14 mouse cellular contexts compared by ENCODE assay signal in genomic region chr14:54425540-54425939, GRCm38 (mm10). TPM values are rescaled to one million over a fixed set of nuclear protein-coding genes. Genes with fewer than 3 reads are reported as not detected.
DNase-seq lines count a peak whose midpoint lies in the region; ATAC-seq and TF ChIP-seq lines count a peak whose summit lies in the region.
"Had no signal": no experiment of that assay in that cellular context is flagged by ENCODE, and none has a peak within 500 bp of the region (broad histone marks: within the 10 kb centered on the region; RNA-seq: fewer than 3 reads in every experiment).

No protein-coding gene starts in this region.

- TF ChIP-seq RAD21 in MEL (IDR thresholded peaks at IDR 0.05; ENCODE audit: low read depth, low read length) = no peak

- H3K4me3 ChIP-seq in hindbrain, embryonic 10.5 days = peak overlapping the region; percentile 71; the same call in 1 of the 2 replicates
- no peak overlapping the region for H3K4me3 ChIP-seq in hindbrain, embryonic 11.5 days (ENCODE audit: low read depth, low read length)
- peak overlapping the region; percentile 42 to 67 for H3K4me3 ChIP-seq in MEL (ENCODE audit: control insufficient read depth in 1 of 2, insufficient read depth in 1 of 2, low read depth in 2 of 2, low read length in 2 of 2)
- H3K4me3 ChIP-seq in hindbrain, embryonic 12.5 days = no peak overlapping the region
- peak overlapping the region; percentile 88 for H3K4me3 ChIP-seq in midbrain, embryonic 13.5 days (replicated peaks)

- no peak overlapping the region for H3K9ac ChIP-seq in hindbrain, embryonic 11.5 days (ENCODE audit: low read depth, low read length)
- H3K9ac ChIP-seq in MEL (ENCODE audit: control insufficient read depth, low read depth, low read length, poor library complexity, severe bottlenecking) = peak overlapping the region; percentile 94
- no peak overlapping the region for H3K9ac ChIP-seq in hindbrain, embryonic 12.5 days
- peak overlapping the region; percentile 88; the same call in 1 of the 2 replicates for H3K9ac ChIP-seq in midbrain, embryonic 13.5 days (replicated peaks)

- peaks cover 19% of the 10 kb centered on the region for H3K36me3 ChIP-seq in hindbrain, embryonic 10.5 days
- H3K36me3 ChIP-seq in hindbrain, embryonic 11.5 days (ENCODE audit: control insufficient read depth, insufficient read depth, low read length) = no peaks in the 10 kb centered on the region
- peaks cover 0 to 44% of the 10 kb centered on the region in 2 experiments; a peak in 2 of 4 replicates for H3K36me3 ChIP-seq in MEL (ENCODE audit: control insufficient read depth in 1 of 2, insufficient read depth in 2 of 2, low read length in 2 of 2)
- H3K36me3 ChIP-seq in hindbrain, embryonic 12.5 days = 0 out of 2 replicates have a peak, but pooled peaks cover 4% of the 10 kb centered on the region
- H3K36me3 ChIP-seq in midbrain, embryonic 13.5 days = 0 out of 2 replicates have a peak, but pooled peaks cover 5% of the 10 kb centered on the region

- H3K4me2 ChIP-seq in hindbrain, embryonic 11.5 days (replicated peaks; ENCODE audit: low read depth, low read length) = no peak overlapping the region
- H3K4me2 ChIP-seq in hindbrain, embryonic 12.5 days (replicated peaks) = peak overlapping the region; percentile 79
- peak overlapping the region; percentile 66 for H3K4me2 ChIP-seq in midbrain, embryonic 13.5 days (replicated peaks)

- ATAC-seq in hindbrain, embryonic 11.5 days (ENCODE audit: low FRiP score) = no peak
- no peak for ATAC-seq in hindbrain, embryonic 12.5 days (ENCODE audit: low FRiP score)
- ATAC-seq in midbrain, embryonic 13.5 days = no peak

- peaks cover 33% of the 10 kb centered on the region for H3K4me1 ChIP-seq in hindbrain, embryonic 10.5 days (replicated peaks)
- H3K4me1 ChIP-seq in hindbrain, embryonic 11.5 days (replicated peaks; ENCODE audit: control insufficient read depth, insufficient read depth, low read length) = peaks cover 2% of the 10 kb centered on the region; the same call in 1 of the 2 replicates
- H3K4me1 ChIP-seq in MEL (ENCODE audit: control insufficient read depth in 1 of 2, insufficient read depth in 2 of 2, low read length in 2 of 2) = peaks cover 5 to 42% of the 10 kb centered on the region in 2 experiments; a peak in 3 of 4 replicates
- H3K4me1 ChIP-seq in hindbrain, embryonic 12.5 days = peaks cover 24% of the 10 kb centered on the region
- H3K4me1 ChIP-seq in midbrain, embryonic 13.5 days (replicated peaks) = peaks cover 37% of the 10 kb centered on the region

- TF ChIP-seq EP300 in MEL (IDR thresholded peaks at IDR 0.05; ENCODE audit: low read depth in 1 of 2, low read length in 2 of 2) = peak in 1 of 2 experiments; percentile 49; a peak in 3 of 4 replicates

- TF ChIP-seq POLR2A in MEL (IDR thresholded peaks at IDR 0.05; ENCODE audit: control insufficient read depth in 1 of 2, insufficient read depth in 1 of 2, low read depth in 1 of 2, low read length in 2 of 2, poor library complexity in 1 of 2) = no peak

- no peak for TF ChIP-seq CTCF in MEL (IDR thresholded peaks at IDR 0.05 in 2 of 3, conservative IDR thresholded peaks at IDR 0.05 in 1 of 3; ENCODE audit: control insufficient read depth in 1 of 3, insufficient read depth in 1 of 3, low read depth in 2 of 3, low read length in 3 of 3, poor library complexity in 1 of 3, severe bottlenecking in 1 of 3)

- DNase-seq in hindbrain, embryonic 10.5 days (ENCODE audit: low spot score) = no peak
- no peak for DNase-seq in hindbrain, embryonic 11.5 days (ENCODE audit: low spot score)
- DNase-seq in MEL (ENCODE audit: low read depth, low spot score) = peak; percentile 53
- DNase-seq in layer of hippocampus, postnatal 10 days (ENCODE audit: low spot score in 2 of 2) = no peak
- no peak for DNase-seq in retina, embryonic 14.5 days (ENCODE audit: low spot score)
- no peak for DNase-seq in left cerebral cortex, adult 18-20 months (ENCODE audit: low spot score in 2 of 2)
- DNase-seq: cerebellum, adult 18-20 months; heart, adult 2 months; kidney, postnatal 36 days; thymus, postnatal 25 days had no signal

- no peaks in the 10 kb centered on the region for H3K9me3 ChIP-seq in hindbrain, embryonic 10.5 days
- H3K9me3 ChIP-seq in hindbrain, embryonic 11.5 days (ENCODE audit: control insufficient read depth, low read length) = no peaks in the 10 kb centered on the region
- H3K9me3 ChIP-seq in MEL (replicated peaks; ENCODE audit: insufficient read depth, low read length) = no peaks in the 10 kb centered on the region
- no peaks in the 10 kb centered on the region for H3K9me3 ChIP-seq in hindbrain, embryonic 12.5 days (replicated peaks)
- no peaks in the 10 kb centered on the region for H3K9me3 ChIP-seq in midbrain, embryonic 13.5 days

- H3K27ac ChIP-seq in hindbrain, embryonic 10.5 days = no peak overlapping the region
- H3K27ac ChIP-seq in hindbrain, embryonic 11.5 days (ENCODE audit: low read depth, low read length) = no peak overlapping the region
- H3K27ac ChIP-seq in MEL (ENCODE audit: control insufficient read depth, low read depth, low read length) = peak overlapping the region; percentile 100
- H3K27ac ChIP-seq in hindbrain, embryonic 12.5 days = no peak overlapping the region
- no peak overlapping the region for H3K27ac ChIP-seq in midbrain, embryonic 13.5 days

- peaks cover 25% of the 10 kb centered on the region for H3K79me2 ChIP-seq in MEL (ENCODE audit: control insufficient read depth, insufficient read depth, low read length, poor library complexity)

- 84% methylated on average over 1 of the region's 1 CpGs for WGBS in hindbrain, embryonic 10.5 days
- 87% methylated on average over 1 of the region's 1 CpGs for WGBS in hindbrain, embryonic 11.5 days
- WGBS in hindbrain, embryonic 12.5 days = 89% methylated on average over 1 of the region's 1 CpGs
- 89% methylated on average over 1 of the region's 1 CpGs for WGBS in midbrain, embryonic 13.5 days

- H3K27me3 ChIP-seq in hindbrain, embryonic 10.5 days (ENCODE audit: insufficient read depth, poor library complexity, severe bottlenecking) = no peaks in the 10 kb centered on the region
- H3K27me3 ChIP-seq in hindbrain, embryonic 11.5 days (ENCODE audit: control insufficient read depth, insufficient read depth, low read length) = no peaks in the 10 kb centered on the region
- H3K27me3 ChIP-seq in MEL (ENCODE audit: control insufficient read depth in 1 of 2, insufficient read depth in 2 of 2, low read length in 2 of 2) = no peaks in the 10 kb centered on the region
- H3K27me3 ChIP-seq in hindbrain, embryonic 12.5 days = no peaks in the 10 kb centered on the region
- no peaks in the 10 kb centered on the region for H3K27me3 ChIP-seq in midbrain, embryonic 13.5 days
- H3K27me3 ChIP-seq: embryonic facial prominence, embryonic 13.5 days had no signal

RNA-seq across cellular contexts. Expression of gene Mrpl52, which starts 1.2 kb away (rescaled TPM):
- 198 and 224 TPM in 2 replicates for polyA plus RNA-seq in hindbrain, embryonic 10.5 days (2016; fragmentation: Nextera tagmentation; extraction: Ambion mirVana)
- polyA plus RNA-seq in hindbrain, embryonic 11.5 days (2014; fragmentation: Nextera tagmentation; extraction: Ambion mirVana) = 206 and 231 TPM in 2 replicates
- 473 and 532 TPM in 2 replicates for total RNA-seq in MEL (2012; rRNA removed)
- polyA plus RNA-seq in MEL (2012; ENCODE audit: insufficient read depth in 1 of 2, insufficient read length in 2 of 2, low read depth in 1 of 2, low replicate concordance in 2 of 2, missing spikeins in 1 of 2) = 100 to 1,000 TPM in 1 of 2 experiments, not detected in 1; 469 TPM
- 239 and 255 TPM in 2 replicates for polyA plus RNA-seq in hindbrain, embryonic 12.5 days (2016; fragmentation: Nextera tagmentation; extraction: Ambion mirVana)
- polyA plus RNA-seq in midbrain, embryonic 13.5 days (2015; fragmentation: Nextera tagmentation; extraction: Ambion mirVana) = 278 and 280 TPM in 2 replicates
- total RNA-seq in layer of hippocampus, postnatal 10 days (2021) = 100 to 1,000 TPM; 109 to 138 TPM
- total RNA-seq in left cerebral cortex, adult 18-20 months (2021) = 10 to 100 TPM; 89.2 to 93.8 TPM

RNA-seq across cellular contexts. Expression of gene Mmp14, which starts 5.9 kb away (rescaled TPM):
- 75.1 and 76.1 TPM in 2 replicates for polyA plus RNA-seq in hindbrain, embryonic 10.5 days (2016; fragmentation: Nextera tagmentation; extraction: Ambion mirVana)
- polyA plus RNA-seq in hindbrain, embryonic 11.5 days (2014; fragmentation: Nextera tagmentation; extraction: Ambion mirVana) = 71.2 and 73.1 TPM in 2 replicates
- 19.4 and 20.1 TPM in 2 replicates for total RNA-seq in MEL (2012; rRNA removed)
- polyA plus RNA-seq in MEL (2012; ENCODE audit: insufficient read depth in 1 of 2, insufficient read length in 2 of 2, low read depth in 1 of 2, low replicate concordance in 2 of 2, missing spikeins in 1 of 2) = 10 to 100 TPM in 1 of 2 experiments, not detected in 1; 29.9 TPM
- 113 and 117 TPM in 2 replicates for polyA plus RNA-seq in hindbrain, embryonic 12.5 days (2016; fragmentation: Nextera tagmentation; extraction: Ambion mirVana)
- polyA plus RNA-seq in midbrain, embryonic 13.5 days (2015; fragmentation: Nextera tagmentation; extraction: Ambion mirVana) = 50.1 and 55.9 TPM in 2 replicates
- total RNA-seq in layer of hippocampus, postnatal 10 days (2021) = 10 to 100 TPM; 39.1 to 41.0 TPM
- total RNA-seq in left cerebral cortex, adult 18-20 months (2021) = 10 to 100 TPM; 12.0 to 12.6 TPM

RNA-seq across cellular contexts. Expression of gene Slc7a7, which starts 8.0 kb away (rescaled TPM):
- 5.0 and 5.5 TPM in 2 replicates for polyA plus RNA-seq in hindbrain, embryonic 10.5 days (2016; fragmentation: Nextera tagmentation; extraction: Ambion mirVana)
- polyA plus RNA-seq in hindbrain, embryonic 11.5 days (2014; fragmentation: Nextera tagmentation; extraction: Ambion mirVana) = 4.3 and 4.8 TPM in 2 replicates
- 20.1 and 42.4 TPM in 2 replicates for total RNA-seq in MEL (2012; rRNA removed)
- 10 to 100 TPM in 1 of 2 experiments, not detected in 1; 65.6 TPM for polyA plus RNA-seq in MEL (2012; ENCODE audit: insufficient read depth in 1 of 2, insufficient read length in 2 of 2, low read depth in 1 of 2, low replicate concordance in 2 of 2, missing spikeins in 1 of 2)
- 5.1 and 5.2 TPM in 2 replicates for polyA plus RNA-seq in hindbrain, embryonic 12.5 days (2016; fragmentation: Nextera tagmentation; extraction: Ambion mirVana)
- polyA plus RNA-seq in midbrain, embryonic 13.5 days (2015; fragmentation: Nextera tagmentation; extraction: Ambion mirVana) = 5.3 and 5.9 TPM in 2 replicates
- 1 to 10 TPM; 2.5 to 2.7 TPM for total RNA-seq in layer of hippocampus, postnatal 10 days (2021)
- 1 to 10 TPM; 2.3 to 4.0 TPM for total RNA-seq in left cerebral cortex, adult 18-20 months (2021)

RNA-seq across cellular contexts. Expression of gene Lrp10, which starts 38.4 kb away (rescaled TPM):
- polyA plus RNA-seq in hindbrain, embryonic 10.5 days (2016; fragmentation: Nextera tagmentation; extraction: Ambion mirVana) = 30.9 and 32.4 TPM in 2 replicates
- polyA plus RNA-seq in hindbrain, embryonic 11.5 days (2014; fragmentation: Nextera tagmentation; extraction: Ambion mirVana) = 19.7 and 19.9 TPM in 2 replicates
- 53.6 and 55.4 TPM in 2 replicates for total RNA-seq in MEL (2012; rRNA removed)
- 100 to 1,000 TPM in 1 of 2 experiments, not detected in 1; 110 TPM for polyA plus RNA-seq in MEL (2012; ENCODE audit: insufficient read depth in 1 of 2, insufficient read length in 2 of 2, low read depth in 1 of 2, low replicate concordance in 2 of 2, missing spikeins in 1 of 2)
- polyA plus RNA-seq in hindbrain, embryonic 12.5 days (2016; fragmentation: Nextera tagmentation; extraction: Ambion mirVana) = 34.7 and 36.0 TPM in 2 replicates
- 22.3 and 27.5 TPM in 2 replicates for polyA plus RNA-seq in midbrain, embryonic 13.5 days (2015; fragmentation: Nextera tagmentation; extraction: Ambion mirVana)
- total RNA-seq in layer of hippocampus, postnatal 10 days (2021) = 10 to 100 TPM; 40.3 to 42.2 TPM
- 10 to 100 TPM; 21.1 to 22.2 TPM for total RNA-seq in left cerebral cortex, adult 18-20 months (2021)

RNA-seq across cellular contexts. Expression of gene Rem2, which starts 50.4 kb away (rescaled TPM):
- polyA plus RNA-seq in hindbrain, embryonic 10.5 days (2016; fragmentation: Nextera tagmentation; extraction: Ambion mirVana) = 20.8 and 40.2 TPM in 2 replicates
- 37.3 and 40.0 TPM in 2 replicates for polyA plus RNA-seq in hindbrain, embryonic 11.5 days (2014; fragmentation: Nextera tagmentation; extraction: Ambion mirVana)
- 28.6 and 38.8 TPM in 2 replicates for total RNA-seq in MEL (2012; rRNA removed)
- 1 to 10 TPM in 1 of 2 experiments, not detected in 1; 4.8 TPM for polyA plus RNA-seq in MEL (2012; ENCODE audit: insufficient read depth in 1 of 2, insufficient read length in 2 of 2, low read depth in 1 of 2, low replicate concordance in 2 of 2, missing spikeins in 1 of 2)
- polyA plus RNA-seq in hindbrain, embryonic 12.5 days (2016; fragmentation: Nextera tagmentation; extraction: Ambion mirVana) = 39.3 and 46.1 TPM in 2 replicates
- polyA plus RNA-seq in midbrain, embryonic 13.5 days (2015; fragmentation: Nextera tagmentation; extraction: Ambion mirVana) = 44.3 and 52.3 TPM in 2 replicates
- total RNA-seq in layer of hippocampus, postnatal 10 days (2021) = 10 to 100 TPM; 26.9 to 31.5 TPM
- total RNA-seq in left cerebral cortex, adult 18-20 months (2021) = 1 to 10 TPM; 4.2 to 7.5 TPM
- total RNA-seq: heart, adult 2 months; liver, adult 2 months had no signal
- polyA plus RNA-seq: heart, adult 2 months had no signal

Comparison
In these comparisons a context has a peak if more than half of its experiments do, and no peak if none do; other contexts are left out.
1. H3K4me3 ChIP-seq: peak in hindbrain, embryonic 10.5 days (single experiment), MEL (2 of 2) and midbrain, embryonic 13.5 days (single experiment); none in hindbrain, embryonic 11.5 days (single experiment) and hindbrain, embryonic 12.5 days (single experiment).
2. H3K9ac ChIP-seq: peak in MEL (single experiment) and midbrain, embryonic 13.5 days (single experiment); none in hindbrain, embryonic 11.5 days (single experiment) and hindbrain, embryonic 12.5 days (single experiment).